Mouse (Mus musculus): ENCODE measurements around the gene Ube2m. TPM values are rescaled to one million over a fixed set of nuclear protein-coding genes. Genes with fewer than 3 reads are reported as not detected.

The Ube2m gene
- polyA plus RNA-seq, 1 experiment from 2014 or later, result 56.6 TPM

Other genes starting within 250 kb of the Ube2m start
- 8.2 and 10.5 TPM in 2 replicates for gene Zscan18, start 234.6 kb downstream of the Ube2m start, polyA plus RNA-seq (2014; fragmentation: Nextera tagmentation; extraction: Ambion mirVana)
- gene Zfp329, start 219.4 kb downstream of the Ube2m start, polyA plus RNA-seq (2014; fragmentation: Nextera tagmentation; extraction: Ambion mirVana), result 23.9 and 24.4 TPM in 2 replicates
- 29.9 and 35.7 TPM in 2 replicates for gene Zfp110, start 203.5 kb downstream of the Ube2m start, polyA plus RNA-seq (2014; fragmentation: Nextera tagmentation; extraction: Ambion mirVana)
- 4.5 and 4.6 TPM in 2 replicates for gene Zfp128, start 157.1 kb downstream of the Ube2m start, polyA plus RNA-seq (2014; fragmentation: Nextera tagmentation; extraction: Ambion mirVana)
- 22.4 and 23.0 TPM in 2 replicates for gene Zscan22, start 140.5 kb downstream of the Ube2m start, polyA plus RNA-seq (2014; fragmentation: Nextera tagmentation; extraction: Ambion mirVana)
- 1,309 and 1,442 TPM in 2 replicates for gene Rps5, start 116.0 kb downstream of the Ube2m start, polyA plus RNA-seq (2014; fragmentation: Nextera tagmentation; extraction: Ambion mirVana)
- 0.97 and 1.4 TPM in 2 replicates for gene Rnf225, start 110.9 kb downstream of the Ube2m start, polyA plus RNA-seq (2014; fragmentation: Nextera tagmentation; extraction: Ambion mirVana)
- gene Zfp324, start 72.4 kb downstream of the Ube2m start, polyA plus RNA-seq (2014; fragmentation: Nextera tagmentation; extraction: Ambion mirVana), result 9.4 and 9.7 TPM in 2 replicates
- gene Zfp446, start 60.4 kb downstream of the Ube2m start, polyA plus RNA-seq (2014; fragmentation: Nextera tagmentation; extraction: Ambion mirVana), result 8.7 and 9.2 TPM in 2 replicates
- not detected in 2 replicates for gene Slc27a5, start 40.1 kb downstream of the Ube2m start, polyA plus RNA-seq (2014; fragmentation: Nextera tagmentation; extraction: Ambion mirVana)
- gene Trim28, start 39.2 kb downstream of the Ube2m start, polyA plus RNA-seq (2014; fragmentation: Nextera tagmentation; extraction: Ambion mirVana), result 386 and 397 TPM in 2 replicates
- gene Zbtb45, start 28.2 kb downstream of the Ube2m start, polyA plus RNA-seq (2014; fragmentation: Nextera tagmentation; extraction: Ambion mirVana), result 21.3 and 21.8 TPM in 2 replicates
- gene Chmp2a, start 3.5 kb downstream of the Ube2m start, polyA plus RNA-seq (2014; fragmentation: Nextera tagmentation; extraction: Ambion mirVana), result 150 and 157 TPM in 2 replicates
- gene Mzf1, start 16.5 kb upstream of the Ube2m start, polyA plus RNA-seq (2014; fragmentation: Nextera tagmentation; extraction: Ambion mirVana), result 3.1 and 3.4 TPM in 2 replicates
- not detected in 2 replicates for gene Vmn1r85, start 56.9 kb upstream of the Ube2m start, polyA plus RNA-seq (2014; fragmentation: Nextera tagmentation; extraction: Ambion mirVana)
- not detected in 2 replicates for gene Vmn1r86, start 81.6 kb upstream of the Ube2m start, polyA plus RNA-seq (2014; fragmentation: Nextera tagmentation; extraction: Ambion mirVana)
- not detected in 2 replicates for gene Vmn1r87, start 101.9 kb upstream of the Ube2m start, polyA plus RNA-seq (2014; fragmentation: Nextera tagmentation; extraction: Ambion mirVana)
- not detected in 2 replicates for gene Vmn1r88, start 121.3 kb upstream of the Ube2m start, polyA plus RNA-seq (2014; fragmentation: Nextera tagmentation; extraction: Ambion mirVana)
- gene Vmn1r89, start 174.7 kb upstream of the Ube2m start, polyA plus RNA-seq (2014; fragmentation: Nextera tagmentation; extraction: Ambion mirVana), result not detected in 2 replicates
- 117 and 124 TPM in 2 replicates for gene Lig1, start 239.0 kb upstream of the Ube2m start, polyA plus RNA-seq (2014; fragmentation: Nextera tagmentation; extraction: Ambion mirVana)
- gene Zswim9, start 240.4 kb upstream of the Ube2m start, polyA plus RNA-seq (2014; fragmentation: Nextera tagmentation; extraction: Ambion mirVana), result 5.7 and 11.6 TPM in 2 replicates

Data from stomach, embryonic 14.5 days (tissue).